Mouse (Mus musculus): ENCODE measurements around the gene Pex19.

Gene Pex19

GRCm38 (mm10) chr1:172133535-172133934 is 7.0 kb downstream of the Pex19 start:
- DNase-seq (ENCODE audit: low spot score): no peak

DNA sequence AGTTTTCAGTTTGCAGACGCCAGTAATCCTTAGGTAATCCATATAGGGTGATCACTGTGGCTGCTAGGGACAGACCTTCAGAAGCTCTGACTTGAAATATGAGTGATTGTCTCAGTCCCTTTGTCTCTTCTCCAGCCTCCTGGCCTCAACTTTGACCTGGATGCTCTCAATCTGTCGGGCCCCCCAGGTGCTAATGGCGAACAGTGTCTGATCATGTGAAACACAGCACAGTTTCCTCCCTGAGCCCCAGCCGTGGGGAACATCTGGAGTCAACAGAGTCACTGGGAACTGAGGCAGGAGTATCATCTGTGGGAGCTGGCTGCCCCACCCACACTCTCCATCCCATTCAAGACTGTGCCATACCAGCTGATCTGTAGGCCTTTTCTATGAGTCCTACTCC is 7.5 kb downstream of the Pex19 start:
- no peak for DNase-seq (ENCODE audit: low spot score)

- no peak for DNase-seq (ENCODE audit: low spot score)
Observed at GRCm38 (mm10) chr1:172140160-172140559, 13.6 kb downstream of the Pex19 start.

- no peak for DNase-seq (ENCODE audit: low spot score)
Observed at GRCm38 (mm10) chr1:172140825-172141224, 14.3 kb downstream of the Pex19 start.

GRCm38 (mm10) chr1:172141529-172141928 is 15.0 kb downstream of the Pex19 start:
- peak; percentile 32 for DNase-seq (ENCODE audit: low spot score)

GRCm38 (mm10) chr1:172143570-172143969 is 17.0 kb downstream of the Pex19 start:
- peak; percentile 68 for DNase-seq (ENCODE audit: low spot score)

- peak; percentile 98 for DNase-seq (ENCODE audit: low spot score)
Observed at GRCm38 (mm10) chr1:172147835-172148278, 21.3 kb downstream of the Pex19 start, which contains the start of gene Dcaf8. Dcaf8 (plus strand) TSS chr1:172148084.

GRCm38 (mm10) chr1:172148279-172148954 is 21.9 kb downstream of the Pex19 start:
- DNase-seq (ENCODE audit: low spot score): peak; percentile 42

- no peak for DNase-seq (ENCODE audit: low spot score)
Observed at GRCm38 (mm10) chr1:172148955-172149815, 22.6 kb downstream of the Pex19 start.

DNA sequence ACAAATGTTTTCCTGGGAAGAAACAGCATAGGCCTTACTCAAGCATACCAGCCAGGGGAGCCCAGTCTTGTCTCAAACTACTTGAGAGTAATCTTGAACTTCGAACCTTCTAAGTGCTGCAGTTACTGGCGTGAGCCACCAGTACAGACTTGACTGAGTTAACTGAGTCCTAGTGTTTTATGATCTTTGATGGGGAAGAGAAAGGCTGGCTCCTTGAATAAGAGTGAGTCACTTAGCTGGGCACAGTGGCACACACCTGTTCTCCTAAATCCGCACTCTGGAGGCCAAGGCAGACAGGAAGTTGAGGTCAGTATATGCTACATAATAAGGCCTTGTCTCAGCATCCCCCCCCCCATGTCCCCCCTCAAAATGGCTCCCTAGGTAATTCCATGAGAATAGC is 28.0 kb downstream of the Pex19 start:
- DNase-seq (ENCODE audit: low spot score): no peak

- DNase-seq (ENCODE audit: low spot score): no peak
Observed at GRCm38 (mm10) chr1:172155518-172155917, 29.0 kb downstream of the Pex19 start.

GRCm38 (mm10) chr1:172159970-172160369 is 33.4 kb downstream of the Pex19 start:
- no peak for DNase-seq (ENCODE audit: low spot score)

- DNase-seq (ENCODE audit: low spot score): no peak
Observed at GRCm38 (mm10) chr1:172160508-172160907, 34.0 kb downstream of the Pex19 start.

- DNase-seq (ENCODE audit: low spot score): no peak
Observed at GRCm38 (mm10) chr1:172162009-172162408, 35.5 kb downstream of the Pex19 start.

DNA sequence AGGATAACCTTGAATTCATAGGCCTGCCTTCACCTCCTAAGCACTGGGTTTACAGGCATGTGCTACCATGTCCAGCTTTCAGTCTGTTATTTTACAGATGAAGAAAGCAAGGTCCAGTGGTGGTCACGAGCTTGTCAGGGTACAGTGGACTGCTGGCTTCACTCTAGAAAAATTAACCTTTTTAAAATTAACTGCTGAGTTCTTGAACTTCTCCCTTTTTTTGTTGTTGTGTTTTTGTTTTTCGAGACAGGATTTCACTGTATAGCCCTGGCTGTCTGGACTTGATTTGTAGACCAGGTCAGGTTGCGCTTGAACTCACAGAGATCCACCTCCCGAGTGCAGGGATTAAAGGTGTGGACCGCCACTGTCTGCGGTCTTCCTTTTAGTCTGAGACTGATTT is 36.4 kb downstream of the Pex19 start:
- no peak for DNase-seq (ENCODE audit: low spot score)

- no peak for DNase-seq (ENCODE audit: low spot score)
Observed at GRCm38 (mm10) chr1:172167911-172168310, 41.4 kb downstream of the Pex19 start.

- DNase-seq (ENCODE audit: low spot score): no peak
Observed at GRCm38 (mm10) chr1:172169809-172170208, 43.3 kb downstream of the Pex19 start.

GRCm38 (mm10) chr1:172172381-172172780 is 45.8 kb downstream of the Pex19 start:
- no peak for DNase-seq (ENCODE audit: low spot score)

GRCm38 (mm10) chr1:172173181-172173580 is 46.6 kb downstream of the Pex19 start:
- no peak for DNase-seq (ENCODE audit: low spot score)

DNA sequence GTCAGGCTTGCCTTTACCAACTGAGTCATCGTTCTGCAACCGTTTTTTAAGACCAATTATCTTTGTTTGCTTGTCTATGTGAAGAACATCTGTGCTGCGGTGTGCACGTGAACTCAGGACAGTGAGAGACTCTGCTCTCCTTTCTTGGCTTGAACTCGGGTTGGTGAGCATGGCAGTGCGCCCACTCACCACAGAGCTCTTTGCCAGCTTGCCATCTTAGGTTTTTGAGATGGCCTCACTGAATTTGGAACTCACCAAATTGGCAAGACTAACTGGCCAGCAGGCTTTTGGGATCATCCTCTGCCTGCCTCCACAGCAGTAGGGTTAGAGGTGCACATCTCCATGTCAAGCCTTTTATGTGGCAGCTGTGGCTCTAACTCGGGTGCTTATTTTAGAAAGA is 51.2 kb downstream of the Pex19 start:
- no peak for DNase-seq (ENCODE audit: low spot score)

DNA sequence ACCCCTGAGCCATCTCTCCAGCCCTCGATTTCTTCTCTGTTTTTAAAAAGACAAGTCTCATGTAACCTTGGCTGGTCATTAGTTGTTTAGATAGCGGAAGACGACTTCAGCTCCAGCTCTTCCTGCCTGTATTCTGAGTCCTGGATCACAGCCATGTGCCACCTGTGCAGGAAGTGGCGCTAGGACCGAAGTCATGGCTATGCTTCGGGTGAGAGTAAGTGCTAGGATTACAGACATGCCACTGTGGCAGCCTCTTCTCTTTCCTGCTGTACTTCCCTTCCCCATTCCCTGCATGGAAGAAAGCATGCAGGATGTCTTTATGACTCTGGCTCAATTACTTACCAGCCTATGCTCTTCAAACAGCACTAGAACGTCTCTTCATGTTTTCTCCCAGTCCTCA is 52.5 kb downstream of the Pex19 start:
- no peak for DNase-seq (ENCODE audit: low spot score)

DNA sequence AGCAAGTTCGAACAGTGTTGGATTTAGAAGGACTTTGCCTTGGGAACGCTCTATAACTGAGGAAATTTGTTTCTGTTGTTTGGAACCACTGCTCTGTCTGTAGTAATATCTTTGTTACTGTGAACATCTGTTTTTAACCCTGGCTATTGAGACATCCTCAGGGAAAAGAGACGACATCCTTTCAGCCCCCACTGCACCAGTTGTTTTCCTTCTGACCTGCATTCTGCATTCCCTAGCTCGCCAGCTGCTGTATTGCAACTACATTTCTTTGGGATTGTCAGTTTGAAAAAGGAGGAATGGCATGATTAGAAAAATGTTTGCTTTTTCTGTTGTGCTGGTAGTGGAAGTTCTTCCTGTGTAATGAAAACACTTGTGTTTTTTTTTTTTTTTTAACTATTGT is 54.3 kb downstream of the Pex19 start:
- no peak for DNase-seq (ENCODE audit: low spot score)

- no peak for DNase-seq (ENCODE audit: low spot score)
Observed at GRCm38 (mm10) chr1:172181777-172182176, 55.2 kb downstream of the Pex19 start.
